Mouse (Mus musculus) testis, adult 2 months (tissue): ENCODE results near the gene Ttyh2.

Experiments
- CTCF ChIP-seq: fragments of 200-500 bp; IDR thresholded peaks from 2 replicates; pipeline ENCODE4 v1.5.1; 2012; ENCODE audit warnings: low read depth, mild to moderate bottlenecking, inconsistent platforms, low read length, moderate library complexity; ENCODE audit not compliant: control insufficient read depth, insufficient read depth, insufficient replicate concordance
- POLR2A ChIP-seq: fragments of 200-500 bp; IDR thresholded peaks from 2 replicates; pipeline ENCODE4 v1.6.1; 2012; ENCODE audit warnings: low read depth, mild to moderate bottlenecking, inconsistent platforms, low read length, moderate library complexity; ENCODE audit not compliant: control insufficient read depth

- TF ChIP-seq POLR2A (no peak), CTCF (no peak)
These were observed 9.8 kb upstream of the Ttyh2 start for GRCm38 (mm10) chr11:114665463-114665862.
